Mouse (Mus musculus) cerebellum, adult 11 months (tissue): ENCODE measurements around the gene Dchs1.

Source experiments
- DNase-seq: peaks from one replicate; pipeline ENCODE4 v3.0.0; 2022

Gene Dchs1

GRCm38 (mm10) chr7:105787285-105788140 lies at the start of gene Dchs1:
Gene Dchs1 (minus strand): TSS chr7:105787654.
- no peak for DNase-seq

GRCm38 (mm10) chr7:105824281-105824680 lies 36.8 kb upstream of the Dchs1 start:
- DNase-seq = no peak

DNA sequence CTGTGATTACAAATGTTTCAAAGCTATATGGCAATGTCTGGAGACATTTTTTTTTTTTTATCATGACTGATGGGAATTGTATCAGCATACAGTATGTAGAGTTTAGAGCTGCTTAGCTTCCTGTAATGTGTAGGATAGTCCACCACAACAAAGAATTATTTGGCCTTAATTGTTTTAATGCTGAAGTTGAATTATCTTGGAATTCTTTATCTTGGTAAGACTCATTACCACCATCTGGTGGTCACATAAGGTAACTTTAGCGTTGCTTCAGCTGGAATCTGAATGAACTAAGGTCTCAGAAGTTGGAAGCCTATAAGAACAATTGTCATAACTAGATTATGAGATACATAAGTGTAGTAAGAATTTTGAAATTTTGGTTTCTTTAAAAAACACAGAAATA lies 31.0 kb upstream of the Dchs1 start:
- no peak for DNase-seq

- DNase-seq = no peak
Measured at GRCm38 (mm10) chr7:105816736-105817135, 29.3 kb upstream of the Dchs1 start.

- DNase-seq = no peak
Measured at GRCm38 (mm10) chr7:105813326-105813725, 25.9 kb upstream of the Dchs1 start.

GRCm38 (mm10) chr7:105812566-105812965 lies 25.1 kb upstream of the Dchs1 start:
- DNase-seq = no peak

GRCm38 (mm10) chr7:105811516-105811915 lies 24.1 kb upstream of the Dchs1 start:
- peak; percentile 40 for DNase-seq

GRCm38 (mm10) chr7:105810877-105811489 lies 23.5 kb upstream of the Dchs1 start, which contains the start of gene Mrpl17:
Gene Mrpl17 (minus strand): TSS chr7:105811099.
- DNase-seq = peak; percentile 100

DNA sequence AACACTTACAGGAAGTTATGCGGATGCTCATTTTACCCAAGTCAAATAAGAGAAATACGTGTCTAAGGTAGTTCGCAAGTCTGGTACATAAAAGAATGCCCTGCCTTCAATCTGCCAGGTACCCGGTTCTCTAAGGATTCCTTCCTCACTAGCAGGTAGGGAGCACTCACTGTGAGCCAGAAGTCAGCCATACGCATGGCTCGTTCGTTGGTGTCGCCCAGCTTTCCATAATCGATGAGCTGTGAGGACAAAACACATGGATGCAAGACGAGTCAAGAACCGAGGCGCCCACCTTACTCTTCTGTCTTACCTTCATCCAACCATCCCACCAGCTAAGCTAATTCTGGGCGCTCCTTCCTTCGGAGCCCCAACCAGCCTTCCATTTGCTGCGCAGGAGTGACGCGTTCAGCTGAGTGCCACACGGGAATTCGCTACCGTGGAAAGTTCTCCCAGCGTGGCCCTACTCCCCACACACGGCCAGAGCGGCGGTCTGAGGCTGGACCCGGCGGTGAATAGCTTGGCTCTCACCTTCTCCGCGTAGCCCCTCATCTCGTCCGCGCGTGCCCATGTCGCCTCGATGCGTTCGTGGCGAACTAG lies 22.9 kb upstream of the Dchs1 start:
- DNase-seq = no peak

- peak; percentile 11 for DNase-seq
Measured at GRCm38 (mm10) chr7:105809836-105810235, 22.4 kb upstream of the Dchs1 start.

DNA sequence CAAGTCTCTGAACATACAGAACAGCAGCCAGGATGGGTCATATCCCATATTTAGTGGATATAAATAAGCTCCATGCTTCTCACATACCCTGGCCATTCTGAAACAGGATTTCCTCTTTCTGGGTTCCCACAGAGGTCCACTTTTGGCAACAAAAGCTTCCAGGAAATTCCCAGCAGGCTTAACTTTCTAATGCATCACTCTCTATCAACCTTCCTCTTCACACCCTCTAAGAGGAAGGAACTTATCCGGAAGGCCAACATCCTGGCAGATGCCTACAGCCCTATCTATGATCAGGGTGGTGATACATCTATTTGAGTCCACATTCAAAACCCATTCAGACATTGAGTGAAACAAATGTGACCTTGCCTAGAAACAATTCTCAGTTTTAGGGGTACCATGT lies 20.9 kb upstream of the Dchs1 start:
- no peak for DNase-seq

GRCm38 (mm10) chr7:105806716-105807115 lies 19.3 kb upstream of the Dchs1 start:
- no peak for DNase-seq

GRCm38 (mm10) chr7:105806125-105806524 lies 18.7 kb upstream of the Dchs1 start:
- no peak for DNase-seq

DNA sequence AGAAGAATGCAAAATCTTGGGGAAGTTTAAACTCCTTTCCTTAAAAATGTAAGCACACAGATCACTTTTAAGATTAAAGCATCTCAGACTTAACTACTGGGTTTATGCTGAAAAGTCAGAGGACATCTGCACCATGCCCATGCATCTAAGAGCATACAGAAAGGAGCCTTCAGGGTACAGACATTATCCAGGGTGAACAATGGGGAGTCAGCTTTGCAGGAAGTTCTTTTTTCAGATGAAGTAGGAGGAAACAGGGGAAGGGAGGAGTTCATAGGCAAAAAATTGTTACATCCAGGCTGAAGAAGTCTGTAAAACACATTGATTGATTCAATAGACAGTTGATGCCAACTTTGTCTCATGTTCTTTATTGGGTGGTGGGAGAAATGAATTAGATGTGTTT lies 16.0 kb upstream of the Dchs1 start:
- no peak for DNase-seq

GRCm38 (mm10) chr7:105802771-105803170 lies 15.3 kb upstream of the Dchs1 start:
- no peak for DNase-seq

- DNase-seq = no peak
Measured at GRCm38 (mm10) chr7:105802312-105802711, 14.9 kb upstream of the Dchs1 start.

GRCm38 (mm10) chr7:105796972-105797371 lies 9.5 kb upstream of the Dchs1 start:
- no peak for DNase-seq

- DNase-seq = no peak
Measured at GRCm38 (mm10) chr7:105795759-105796366, 8.4 kb upstream of the Dchs1 start.

- no peak for DNase-seq
Measured at GRCm38 (mm10) chr7:105793701-105794100, 6.2 kb upstream of the Dchs1 start.

GRCm38 (mm10) chr7:105791147-105791546 lies 3.7 kb upstream of the Dchs1 start:
- no peak for DNase-seq

DNA sequence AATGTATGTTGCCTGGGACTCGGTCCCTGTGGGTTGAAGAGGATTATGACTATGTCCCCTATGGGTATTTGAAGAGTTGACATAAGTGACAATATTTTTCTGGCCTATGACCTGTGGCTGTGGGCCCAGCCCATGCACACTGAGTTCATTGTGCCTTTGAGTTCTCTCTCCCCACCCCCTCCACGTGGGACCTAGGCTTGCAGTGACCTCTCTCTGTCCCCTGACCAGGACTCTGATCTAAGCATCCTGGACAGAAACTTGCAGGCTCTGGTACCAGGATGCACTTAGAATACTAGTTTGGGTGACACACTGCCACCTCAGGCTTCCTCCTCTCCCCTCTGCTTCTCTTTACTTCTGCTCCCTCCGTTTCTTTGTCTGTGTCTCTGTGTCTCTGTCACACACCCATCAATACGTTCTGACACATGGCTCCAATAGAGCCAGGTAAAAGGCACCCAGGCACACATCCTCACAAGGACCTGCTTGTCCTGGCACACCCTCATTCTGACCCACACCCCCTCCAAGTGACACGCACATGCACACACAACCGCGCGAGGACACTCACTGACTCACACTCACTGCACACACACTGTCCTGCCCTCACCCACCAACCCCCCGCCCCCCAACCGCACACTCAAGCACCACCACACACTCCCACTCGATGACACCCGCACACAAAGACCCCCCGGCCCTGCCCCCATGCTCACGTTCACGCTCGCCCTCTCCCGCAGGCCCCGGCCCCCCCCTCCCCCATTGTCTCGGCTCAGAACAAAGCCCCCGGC lies 759 bp downstream of the Dchs1 start:
- no peak for DNase-seq

- DNase-seq = no peak
Measured at GRCm38 (mm10) chr7:105784556-105784955, 2.9 kb downstream of the Dchs1 start.

DNA sequence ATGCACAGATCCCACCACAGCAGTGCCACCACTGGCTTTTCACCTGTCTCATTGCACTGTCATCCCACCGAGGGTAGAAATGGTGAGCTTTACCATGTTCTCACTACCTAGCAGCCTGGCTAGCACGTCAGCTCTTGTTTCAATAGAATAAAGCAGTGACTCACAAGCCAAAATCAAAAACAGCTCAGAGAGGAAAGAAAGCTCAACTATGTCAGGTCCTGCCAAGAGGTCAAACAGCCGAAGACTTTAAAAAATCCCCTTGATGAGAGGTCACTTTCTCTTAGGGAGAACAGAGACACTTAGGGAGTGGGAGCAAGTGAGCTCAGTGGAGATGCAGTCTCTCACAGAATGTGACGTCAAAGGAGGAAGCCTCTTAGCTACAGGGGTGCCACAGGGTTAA lies 3.6 kb downstream of the Dchs1 start:
- DNase-seq = no peak
